20 mouse cellular contexts compared by ENCODE assay signal in genomic region chr13:19963031-19963430, GRCm38 (mm10).
"Had no signal": no experiment of that assay in that cellular context is flagged by ENCODE, and none has a peak within 500 bp of the region (broad histone marks: within the 10 kb centered on the region; RNA-seq: fewer than 3 reads in every experiment).

No protein-coding gene starts in this region.

- H3K4me2 ChIP-seq: lung, embryonic 14.5 days; midbrain, embryonic 12.5 days; neural tube, embryonic 13.5 days; neural tube, embryonic 15.5 days; stomach, embryonic 15.5 days had no signal

- H3K9ac ChIP-seq: lung, embryonic 14.5 days; midbrain, embryonic 12.5 days; neural tube, embryonic 13.5 days; neural tube, embryonic 15.5 days; stomach, embryonic 15.5 days had no signal

- H3K36me3 ChIP-seq: midbrain, embryonic 10.5 days; midbrain, embryonic 12.5 days; neural tube, embryonic 13.5 days; neural tube, embryonic 15.5 days; stomach, embryonic 15.5 days had no signal

- ATAC-seq: midbrain, embryonic 16.5 days had no signal

- DNase-seq: lung, adult 18-20 months; lung, embryonic 14.5 days; lung, postnatal 10 days; lung, postnatal 4 days; midbrain, embryonic 14.5 days; retina, postnatal 1 day; right cerebral cortex, adult 18-20 months; right cerebral cortex, postnatal 25 days; right cerebral cortex, postnatal 4 days; spleen, adult 18-20 months; thymus, adult 2 months; thymus, postnatal 25 days; thymus, postnatal 4 days had no signal

- H3K4me3 ChIP-seq: midbrain, embryonic 10.5 days; midbrain, embryonic 12.5 days; myocyte; neural tube, embryonic 13.5 days; neural tube, embryonic 15.5 days; stomach, embryonic 15.5 days had no signal

- H3K9me3 ChIP-seq: midbrain, embryonic 10.5 days; midbrain, embryonic 12.5 days; neural tube, embryonic 13.5 days; neural tube, embryonic 15.5 days; stomach, embryonic 15.5 days had no signal

- H3K27ac ChIP-seq: midbrain, embryonic 10.5 days; midbrain, embryonic 12.5 days; neural tube, embryonic 13.5 days; neural tube, embryonic 15.5 days; stomach, embryonic 15.5 days had no signal

- H3K27me3 ChIP-seq: midbrain, embryonic 12.5 days; neural tube, embryonic 13.5 days; neural tube, embryonic 15.5 days; stomach, embryonic 15.5 days had no signal

- H3K4me1 ChIP-seq: midbrain, embryonic 10.5 days; midbrain, embryonic 12.5 days; neural tube, embryonic 13.5 days; neural tube, embryonic 15.5 days; stomach, embryonic 15.5 days had no signal
